Mouse (Mus musculus) heart, embryonic 11.5 days (tissue): ENCODE measurements at regions not wholly inside any gene's neighbourhood (a gene's known extent, or its start where the extent isn't known, plus 50 kb on each side); places are given as distances from the start of the nearest gene placed in this dataset.

Experiments
- ATAC-seq: fragments of 200-750 bp; cut with Nextera tagmentation; replicated peaks from 2 replicates; pipeline ENCODE4 v1.8.0; 2017; ENCODE audit warnings: moderate library complexity; ENCODE audit not compliant: insufficient number of reproducible peaks, low FRiP score, low TSS enrichment
- H3K27ac ChIP-seq: fragments of 300-500 bp; sonication (generic); 2 replicates; pipeline ENCODE4 v1.5.1; 2014; ENCODE audit warnings: mild to moderate bottlenecking, low read depth, low read length
- H3K27me3 ChIP-seq: fragments of 300-500 bp; sonication (generic); 2 replicates; pipeline ENCODE4 v1.6.1; 2014; ENCODE audit warnings: mild to moderate bottlenecking, low read length, mixed read lengths; ENCODE audit not compliant: control insufficient read depth, insufficient read depth
- H3K36me3 ChIP-seq: fragments of 300-500 bp; sonication (generic); 2 replicates; pipeline ENCODE4 v1.6.1; 2014; ENCODE audit warnings: mild to moderate bottlenecking, low read length, moderate library complexity, mixed read lengths; ENCODE audit not compliant: control insufficient read depth, insufficient read depth
- H3K4me1 ChIP-seq: fragments of 300-500 bp; sonication (generic); 2 replicates; pipeline ENCODE4 v1.6.1; 2014; ENCODE audit warnings: low read length; ENCODE audit not compliant: control insufficient read depth, insufficient read depth
- H3K4me2 ChIP-seq: fragments of 300-500 bp; sonication (generic); 2 replicates; pipeline ENCODE4 v1.6.1; 2014; ENCODE audit warnings: mild to moderate bottlenecking, moderate library complexity
- H3K4me3 ChIP-seq: fragments of 300-500 bp; sonication (generic); 2 replicates; pipeline ENCODE4 v1.5.1; 2014; ENCODE audit warnings: low read depth, low read length
- H3K9ac ChIP-seq: fragments of 300-500 bp; sonication (generic); 2 replicates; pipeline ENCODE4 v1.6.1; 2014; ENCODE audit warnings: mild to moderate bottlenecking, low read depth, low read length, moderate library complexity
- H3K9me3 ChIP-seq: fragments of 300-500 bp; sonication (generic); replicated peaks from 2 replicates; pipeline ENCODE4 v1.6.1; 2016; ENCODE audit warnings: low read length; ENCODE audit not compliant: control insufficient read depth
- WGBS: fragments of 180-500 bp; shearing (Covaris S2); extraction: QIAGEN DNeasy Blood & Tissue Kit; methylation state at CpG from one replicate; pipeline ENCODE4 v1.1.7; 2014; ENCODE audit not compliant: insufficient replicate concordance; 5-methylcytosine and 5-hydroxymethylcytosine counted together

GRCm38 (mm10) chr12:32273474-32273873 lies 65.0 kb upstream of the Pik3cg start:
- no peaks in the 10 kb centered on the region for H3K4me1 ChIP-seq
- H3K4me3 ChIP-seq = no peak overlapping the region
- no peaks in the 10 kb centered on the region for H3K36me3 ChIP-seq
- H3K9me3 ChIP-seq = no peaks in the 10 kb centered on the region
- no peak overlapping the region for H3K27ac ChIP-seq
- no peak overlapping the region for H3K4me2 ChIP-seq
- 84% methylated on average over 1 of the region's 1 CpGs for WGBS
- no peaks in the 10 kb centered on the region for H3K27me3 ChIP-seq
- no peak overlapping the region for H3K9ac ChIP-seq
- ATAC-seq = no peak

GRCm38 (mm10) chr12:32279861-32280260 lies 71.4 kb upstream of the Pik3cg start:
- Histone ChIP-seq H3K9ac (no peak overlapping the region), H3K4me1 (no peaks in the 10 kb centered on the region), H3K4me3 (no peak overlapping the region), H3K9me3 (no peaks in the 10 kb centered on the region), H3K36me3 (no peaks in the 10 kb centered on the region), H3K27ac (no peak overlapping the region), H3K27me3 (no peaks in the 10 kb centered on the region), H3K4me2 (no peak overlapping the region)
- WGBS = 76% methylated on average over 4 of the region's 4 CpGs
- no peak for ATAC-seq

GRCm38 (mm10) chr12:32280309-32280708 lies 71.8 kb upstream of the Pik3cg start:
- H3K27ac ChIP-seq = no peak overlapping the region
- no peaks in the 10 kb centered on the region for H3K4me1 ChIP-seq
- H3K9me3 ChIP-seq = no peaks in the 10 kb centered on the region
- no peak for ATAC-seq
- H3K4me2 ChIP-seq = no peak overlapping the region
- H3K27me3 ChIP-seq = no peaks in the 10 kb centered on the region
- WGBS = 51% methylated on average over 2 of the region's 2 CpGs
- H3K36me3 ChIP-seq = no peaks in the 10 kb centered on the region
- H3K4me3 ChIP-seq = no peak overlapping the region
- no peak overlapping the region for H3K9ac ChIP-seq

GRCm38 (mm10) chr12:32282371-32283163 lies 74.1 kb upstream of the Pik3cg start:
- Histone ChIP-seq H3K4me2 (no peak overlapping the region), H3K27me3 (no peaks in the 10 kb centered on the region), H3K9me3 (no peaks in the 10 kb centered on the region), H3K36me3 (no peaks in the 10 kb centered on the region), H3K4me1 (no peaks in the 10 kb centered on the region), H3K9ac (no peak overlapping the region), H3K27ac (no peak overlapping the region), H3K4me3 (no peak overlapping the region)
- WGBS = 68% methylated on average over 5 of the region's 5 CpGs
- ATAC-seq = no peak

- H3K4me3 ChIP-seq = no peak overlapping the region
- WGBS = 48% methylated on average over 2 of the region's 2 CpGs
- H3K4me1 ChIP-seq = no peaks in the 10 kb centered on the region
- no peak overlapping the region for H3K27ac ChIP-seq
- H3K4me2 ChIP-seq = no peak overlapping the region
- H3K9me3 ChIP-seq = no peaks in the 10 kb centered on the region
- no peak overlapping the region for H3K9ac ChIP-seq
- ATAC-seq = no peak
- H3K36me3 ChIP-seq = no peaks in the 10 kb centered on the region
- H3K27me3 ChIP-seq = no peaks in the 10 kb centered on the region
These were observed 76.6 kb upstream of the Pik3cg start for GRCm38 (mm10) chr12:32285039-32285438.

- Histone ChIP-seq H3K4me2 (no peak overlapping the region), H3K4me3 (no peak overlapping the region), H3K4me1 (no peaks in the 10 kb centered on the region), H3K9me3 (no peaks in the 10 kb centered on the region), H3K27me3 (no peaks in the 10 kb centered on the region), H3K27ac (no peak overlapping the region), H3K9ac (no peak overlapping the region), H3K36me3 (no peaks in the 10 kb centered on the region)
- WGBS = 17% methylated on average over 5 of the region's 5 CpGs
- ATAC-seq = no peak
These were observed 78.2 kb upstream of the Pik3cg start for GRCm38 (mm10) chr12:32286652-32287051.

GRCm38 (mm10) chr12:32291145-32291544 lies 82.7 kb upstream of the Pik3cg start:
- 72% methylated on average over 5 of the region's 5 CpGs for WGBS
- H3K9me3 ChIP-seq = no peaks in the 10 kb centered on the region

GRCm38 (mm10) chr12:32291962-32292748 lies 83.7 kb upstream of the Pik3cg start:
- H3K36me3 ChIP-seq = no peaks in the 10 kb centered on the region
- WGBS = 21% methylated on average over 18 of the region's 18 CpGs
- no peaks in the 10 kb centered on the region for H3K4me1 ChIP-seq
- H3K9ac ChIP-seq = 0 out of 2 replicates have a peak overlapping the region, but pooled peaks have one; percentile 60
- H3K27ac ChIP-seq = no peak overlapping the region
- H3K9me3 ChIP-seq = no peaks in the 10 kb centered on the region
- no peaks in the 10 kb centered on the region for H3K27me3 ChIP-seq
- H3K4me3 ChIP-seq = peak overlapping the region; percentile 36
- ATAC-seq = peak; percentile 67
- peak overlapping the region; percentile 70 for H3K4me2 ChIP-seq

More at GRCm38 (mm10) chr12:32291145-32291544, 82.7 kb upstream of the Pik3cg start:
- Histone ChIP-seq H3K4me3 (no peak overlapping the region), H3K27ac (no peak overlapping the region), H3K4me1 (no peaks in the 10 kb centered on the region), H3K36me3 (no peaks in the 10 kb centered on the region), H3K27me3 (no peaks in the 10 kb centered on the region), H3K9ac (no peak overlapping the region), H3K4me2 (no peak overlapping the region)
- ATAC-seq = no peak
